Mouse (Mus musculus): ENCODE measurements around the gene Stxbp6.
"Not testable (repeated sequence)": the region's sequence is repeated elsewhere in the genome, so short reads cannot be mapped to it uniquely, and the experiment has no call there.

Gene Stxbp6

DNA sequence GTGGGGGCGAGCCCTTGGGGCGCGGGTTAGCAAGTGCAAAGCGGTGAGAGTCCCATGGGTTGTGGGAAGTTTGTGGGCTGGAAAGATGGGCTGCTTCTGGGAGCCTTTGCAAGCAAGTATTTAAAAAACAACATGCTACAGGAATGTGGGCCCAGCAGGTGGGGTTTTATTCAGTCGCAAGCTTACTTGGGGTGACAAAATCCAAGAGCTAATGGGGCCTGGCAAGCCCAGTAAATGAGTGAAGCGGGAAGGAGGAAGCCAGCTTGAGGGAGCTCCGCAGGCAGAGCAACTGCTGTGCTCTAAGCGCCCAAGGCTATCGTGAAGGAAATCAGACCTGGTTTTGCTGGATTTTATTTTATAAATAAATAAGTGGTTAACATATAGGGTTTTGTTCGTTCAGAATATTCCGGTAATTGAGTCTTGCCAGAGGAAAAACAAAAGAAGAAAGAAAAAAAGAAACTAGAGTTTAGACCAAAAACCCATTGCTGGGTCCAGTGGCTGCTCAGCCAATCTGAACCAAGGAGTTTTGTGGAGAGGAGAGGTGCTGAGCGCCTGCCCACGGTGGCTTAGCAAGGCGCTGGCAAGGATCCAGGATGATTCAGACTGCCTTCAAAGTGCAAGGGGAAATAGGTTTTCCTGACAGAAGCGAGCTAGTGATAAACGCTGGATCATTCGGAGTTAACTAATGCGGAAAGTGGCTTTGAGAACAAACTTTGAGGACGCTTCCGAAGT is at the start of gene Stxbp6:
TSS of gene Stxbp6 (minus strand) at position 99 of the 732 bp plus-strand sequence.
- DNase-seq = no peak

DNA sequence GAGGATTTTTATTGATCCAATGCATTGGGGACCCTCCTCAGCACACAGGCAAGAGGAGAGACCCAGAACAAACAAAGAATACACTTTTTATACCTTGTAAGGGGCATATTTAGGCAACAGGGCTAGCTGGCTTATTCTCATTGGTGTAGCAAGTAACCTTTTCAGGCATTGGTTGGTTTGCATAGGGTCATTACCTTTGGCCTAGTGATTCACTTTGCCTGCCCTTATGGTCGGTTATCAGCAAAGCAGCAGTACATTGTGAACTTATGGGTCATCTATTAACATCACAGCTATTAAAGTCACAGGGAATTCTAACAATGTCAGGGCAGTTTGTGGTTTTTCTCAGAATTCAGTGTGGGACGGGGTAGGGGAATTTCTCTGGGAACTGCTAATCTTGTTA is 28.4 kb upstream of the Stxbp6 start:
- DNase-seq = not testable (repeated sequence)

DNA sequence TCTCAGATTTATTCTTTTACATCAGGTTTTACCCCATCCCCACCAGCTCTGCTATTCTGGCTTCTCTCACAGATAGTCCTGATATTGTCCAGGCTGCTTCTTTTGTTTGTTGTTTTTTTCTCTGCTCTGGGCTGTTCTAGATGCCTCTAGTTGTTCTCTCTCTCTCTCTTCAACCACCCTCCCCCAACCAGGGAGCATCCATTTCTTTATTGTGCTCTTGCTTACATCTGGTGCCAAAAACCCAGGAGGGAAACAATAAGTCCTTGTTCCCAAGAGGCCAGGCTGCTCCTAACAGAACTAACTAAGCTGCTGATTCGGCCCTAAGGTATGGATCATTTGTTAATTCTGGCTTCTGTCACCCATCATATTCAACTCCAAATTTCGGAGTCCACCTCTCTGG is 19.2 kb upstream of the Stxbp6 start:
- no peak for DNase-seq

DNA sequence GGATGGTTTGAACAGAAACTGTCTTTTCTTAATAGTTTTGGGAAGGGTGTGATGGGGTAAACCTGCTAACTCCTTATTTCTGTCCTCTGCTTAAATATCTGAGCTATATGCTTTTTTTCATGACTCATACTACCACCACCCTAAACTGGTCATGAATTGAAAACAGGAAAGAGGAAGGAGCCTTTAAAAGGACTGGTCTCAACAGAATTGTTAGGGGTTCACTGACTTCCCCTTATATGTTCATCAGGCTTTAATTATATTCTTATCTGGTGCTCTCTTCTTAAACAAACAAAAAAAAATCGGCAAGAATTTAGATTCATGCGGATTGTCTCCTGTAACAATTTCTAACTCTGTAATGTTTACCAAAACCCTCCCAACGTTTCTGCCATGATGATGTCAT is 17.9 kb upstream of the Stxbp6 start:
- no peak for DNase-seq

DNA sequence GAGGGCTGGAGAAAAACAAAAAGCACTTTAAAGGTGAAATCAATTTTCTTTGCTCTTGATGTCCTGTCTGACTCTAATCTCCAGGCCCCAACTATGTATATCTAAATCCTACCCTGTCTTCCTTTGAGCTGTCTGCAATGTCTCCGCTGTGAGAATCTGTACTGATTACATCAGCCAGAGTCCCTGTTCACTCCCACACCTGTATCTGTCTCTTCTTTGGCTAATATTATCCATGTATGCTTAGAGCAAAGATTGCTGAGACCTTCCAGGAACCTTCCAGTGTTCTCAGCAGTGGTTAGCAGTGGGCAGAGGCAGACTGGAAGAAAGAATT is 8.6 kb upstream of the Stxbp6 start:
- no peak for DNase-seq

DNA sequence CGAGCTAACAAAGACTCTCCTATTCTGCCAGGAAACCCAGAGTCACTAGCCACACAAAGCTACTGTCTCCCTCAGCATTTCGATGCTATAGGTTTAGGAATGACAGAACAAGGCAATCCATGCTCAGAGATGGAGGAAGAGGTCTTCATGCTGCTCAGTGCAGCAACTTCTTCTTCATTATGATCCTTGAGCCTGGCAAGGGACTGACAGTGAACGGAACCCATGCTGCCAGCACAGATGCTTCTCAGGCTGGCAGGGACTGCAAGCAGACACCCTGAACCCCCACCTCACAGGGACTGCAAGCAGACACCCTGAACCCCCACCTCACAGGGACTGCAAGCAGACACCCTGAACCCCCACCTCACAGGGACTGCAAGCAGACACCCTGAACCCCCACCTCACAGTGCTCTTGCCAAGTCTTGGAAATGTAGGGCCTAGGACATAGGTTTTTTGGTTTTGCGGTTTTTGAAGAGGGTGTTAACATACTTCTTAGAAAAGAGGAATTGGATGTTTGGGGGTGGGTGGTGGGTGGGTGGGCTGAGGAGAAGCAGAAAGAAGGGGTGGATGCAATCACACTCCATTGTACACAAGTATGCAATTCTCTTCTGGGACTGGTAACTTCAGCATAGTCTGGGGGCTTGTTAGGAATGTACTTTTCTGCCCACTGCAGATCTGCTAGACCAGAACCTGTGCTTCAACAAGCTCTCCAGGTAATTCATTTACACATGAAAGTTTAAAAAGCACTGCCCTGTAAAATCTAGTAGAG is 8.1 kb upstream of the Stxbp6 start:
- no peak for DNase-seq

DNA sequence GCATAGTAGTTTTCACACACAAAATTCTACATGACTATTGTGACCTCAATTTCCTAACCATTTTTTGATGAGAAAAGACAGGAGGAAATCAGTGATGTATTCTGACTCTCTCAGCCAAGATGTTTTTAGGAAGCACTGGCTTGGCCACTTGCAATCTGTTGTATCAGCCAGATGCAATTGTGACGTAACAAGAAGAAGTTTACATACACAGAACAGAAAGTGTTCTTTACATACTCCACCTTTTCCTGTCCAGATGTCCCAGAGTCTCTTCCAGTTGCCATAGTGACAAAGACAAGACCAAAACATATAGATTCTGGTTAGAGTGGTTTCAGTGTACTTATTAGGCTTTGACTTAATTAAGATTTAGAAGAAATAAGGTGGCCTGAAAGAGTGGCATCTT is 7.1 kb upstream of the Stxbp6 start:
- DNase-seq = no peak

DNA sequence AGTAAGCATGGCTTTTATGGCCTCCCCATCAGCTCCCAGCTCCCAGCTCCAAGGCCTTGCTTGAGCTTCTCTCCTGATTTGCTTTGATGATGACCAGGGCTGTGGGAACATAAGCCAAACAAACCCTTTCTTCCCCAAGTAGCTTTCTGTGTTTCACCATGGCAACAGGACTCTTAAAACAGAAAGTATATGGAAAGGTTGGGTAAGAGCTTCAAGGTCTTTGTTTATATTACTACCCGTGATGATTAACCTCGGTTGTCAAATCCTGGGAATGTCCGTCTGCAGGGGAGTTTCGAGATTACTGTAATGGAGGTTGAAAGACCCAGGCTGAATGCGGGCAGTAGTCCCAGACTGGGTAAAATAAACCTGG is 6.2 kb upstream of the Stxbp6 start:
- DNase-seq = no peak

DNA sequence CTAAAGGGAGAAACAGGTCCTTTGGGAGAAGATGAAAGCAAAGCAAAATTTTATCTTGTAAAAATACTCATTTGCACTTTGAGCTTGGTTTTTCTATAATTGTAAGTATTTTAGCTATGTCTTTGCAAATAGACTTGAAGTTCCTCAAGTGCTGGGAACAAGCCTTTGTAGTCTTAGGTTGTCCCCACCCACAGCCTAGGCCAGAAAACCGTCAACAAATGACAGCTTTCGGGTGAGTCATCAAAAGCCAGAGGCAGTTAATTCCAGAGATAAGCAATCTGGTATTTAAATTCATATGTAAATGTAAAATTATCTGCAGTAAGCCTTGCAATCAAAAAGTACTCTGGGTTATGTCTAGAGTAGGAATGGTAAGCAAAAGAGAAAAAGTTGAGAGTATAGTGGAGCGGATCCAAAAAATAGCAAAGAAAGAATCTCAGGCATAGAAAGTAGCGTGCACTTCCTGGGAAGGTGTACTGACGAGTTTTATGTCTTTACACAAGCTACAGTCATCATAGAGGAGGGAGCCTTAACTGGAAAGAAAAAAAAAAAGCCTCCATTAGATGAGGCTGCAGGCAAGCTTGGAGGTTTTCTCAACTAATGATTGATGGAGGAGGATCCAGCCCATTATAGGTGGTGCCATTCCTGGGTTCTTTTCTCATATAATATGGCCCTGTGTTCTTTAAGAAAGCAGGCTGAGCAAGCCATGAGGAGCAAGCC is 5.7 kb upstream of the Stxbp6 start:
- DNase-seq = no peak

DNA sequence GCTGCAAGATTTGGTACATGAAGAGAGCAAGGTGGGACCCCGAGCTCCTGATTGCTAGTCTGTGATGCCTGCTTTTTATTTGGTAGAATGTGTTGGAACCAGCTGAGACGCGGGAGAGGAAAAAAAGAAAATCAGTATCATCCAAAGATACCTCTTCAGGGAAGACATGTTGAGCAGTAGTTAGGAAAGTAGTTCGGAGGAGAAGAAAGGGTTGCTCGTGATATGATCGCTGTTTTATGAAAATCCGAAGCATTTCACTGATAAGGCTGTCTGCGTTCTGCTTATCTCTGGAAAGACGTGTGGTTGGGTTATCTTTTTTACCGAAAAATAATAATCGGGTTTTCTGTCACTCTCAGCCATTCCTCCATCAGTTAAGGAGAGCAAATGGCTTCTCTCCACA is 1.1 kb upstream of the Stxbp6 start:
- no peak for DNase-seq

DNA sequence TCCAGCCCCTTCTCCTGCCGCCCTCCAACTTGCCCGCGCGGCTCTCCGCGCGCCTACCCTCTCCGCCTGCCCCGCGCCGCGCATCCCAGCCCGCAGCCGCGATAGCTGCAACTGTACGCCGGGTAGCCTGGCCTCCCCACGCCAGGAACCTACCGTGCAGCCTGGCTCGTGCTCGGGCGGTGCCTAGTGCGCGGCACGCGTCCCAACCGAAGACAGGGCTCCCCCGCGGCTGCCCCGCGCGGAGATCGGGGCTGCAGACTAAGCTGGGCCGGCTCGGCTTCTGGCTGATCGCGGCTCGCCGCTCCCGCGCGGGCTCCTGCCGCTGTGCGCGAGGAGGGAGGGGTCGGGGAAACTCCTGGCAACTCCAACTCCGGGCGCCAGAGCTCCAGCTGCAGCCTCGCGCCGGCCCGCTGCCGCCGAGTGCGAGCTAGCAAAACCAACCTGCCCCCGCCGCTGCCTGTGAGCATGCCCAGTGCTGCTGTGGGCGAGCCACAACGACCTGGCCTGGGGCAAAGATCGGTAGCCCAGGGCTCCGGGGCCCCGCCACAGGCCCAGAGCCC is 387 bp downstream of the Stxbp6 start:
- peak; percentile 20 for DNase-seq

DNA sequence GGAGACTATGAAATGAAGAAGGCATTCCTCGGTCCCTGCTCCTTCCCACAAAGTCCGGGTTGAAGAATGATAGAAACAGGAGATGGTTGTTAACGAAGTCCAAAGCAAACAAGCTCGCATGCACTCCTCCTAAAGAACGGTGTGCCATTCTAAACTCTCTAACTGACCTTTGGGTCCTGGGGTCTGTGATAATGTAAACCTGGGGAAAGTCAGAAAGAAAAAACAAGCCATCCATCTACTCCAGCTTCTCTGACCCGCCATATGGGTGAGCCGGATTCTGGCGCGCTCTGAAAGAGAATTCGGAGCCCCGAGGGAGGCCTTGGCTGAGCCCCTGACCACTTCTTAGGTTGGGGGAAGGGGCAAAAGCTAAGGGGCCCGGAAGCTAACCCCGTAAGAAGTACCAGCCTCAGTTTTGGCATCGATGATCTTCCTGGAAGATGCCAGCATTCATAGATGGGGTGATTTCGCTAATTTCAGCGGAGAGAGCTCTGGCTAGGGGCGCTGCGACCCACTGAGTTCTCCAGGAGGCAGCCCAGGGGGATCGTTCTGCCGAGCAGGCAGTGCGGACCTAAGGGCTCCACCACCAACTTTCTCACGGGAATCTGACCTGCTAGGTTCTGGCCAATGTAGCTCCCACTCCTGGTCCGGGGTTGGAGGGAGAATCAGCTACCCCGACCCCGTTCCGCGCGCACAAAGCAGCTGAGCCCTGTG is 1.0 kb downstream of the Stxbp6 start:
- DNase-seq = no peak

DNA sequence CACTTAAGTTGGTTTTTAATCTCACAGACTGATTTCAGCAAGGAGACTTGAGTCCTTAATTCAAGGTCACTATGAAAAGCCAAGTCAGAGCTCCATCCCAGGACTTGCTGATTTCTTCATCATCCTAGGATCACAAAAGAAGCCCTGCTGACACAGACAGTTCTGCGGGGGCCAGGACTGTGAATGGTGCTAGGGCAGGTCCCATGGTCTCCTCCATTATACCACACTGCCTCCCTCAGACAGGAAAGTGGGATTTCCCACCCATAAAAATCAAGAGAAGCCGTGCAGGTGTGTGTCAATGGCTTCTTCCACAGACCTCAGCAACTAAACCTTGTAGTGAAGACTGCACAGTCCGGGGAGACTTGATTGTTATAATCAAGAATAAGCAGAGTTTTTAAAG is 2.3 kb downstream of the Stxbp6 start:
- no peak for DNase-seq

DNA sequence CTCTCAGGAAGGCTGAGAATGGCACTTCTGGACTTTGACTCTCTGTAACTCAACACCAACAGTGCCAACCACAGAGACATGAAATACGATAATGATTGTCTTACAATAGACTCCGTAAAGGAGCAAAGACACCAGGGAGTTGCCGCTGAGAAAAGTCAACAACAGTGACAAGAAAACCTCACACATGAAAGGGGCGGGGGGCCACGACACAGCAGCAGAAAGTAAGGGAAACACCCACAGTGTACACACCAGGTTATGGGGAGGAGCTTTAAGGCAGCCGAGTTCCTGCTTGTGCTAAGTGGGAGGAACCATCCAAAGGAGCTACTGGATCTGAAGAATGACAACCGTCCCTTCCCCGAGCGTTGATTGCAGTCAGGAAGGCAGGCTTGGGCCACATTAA is 4.3 kb downstream of the Stxbp6 start:
- no peak for DNase-seq

DNA sequence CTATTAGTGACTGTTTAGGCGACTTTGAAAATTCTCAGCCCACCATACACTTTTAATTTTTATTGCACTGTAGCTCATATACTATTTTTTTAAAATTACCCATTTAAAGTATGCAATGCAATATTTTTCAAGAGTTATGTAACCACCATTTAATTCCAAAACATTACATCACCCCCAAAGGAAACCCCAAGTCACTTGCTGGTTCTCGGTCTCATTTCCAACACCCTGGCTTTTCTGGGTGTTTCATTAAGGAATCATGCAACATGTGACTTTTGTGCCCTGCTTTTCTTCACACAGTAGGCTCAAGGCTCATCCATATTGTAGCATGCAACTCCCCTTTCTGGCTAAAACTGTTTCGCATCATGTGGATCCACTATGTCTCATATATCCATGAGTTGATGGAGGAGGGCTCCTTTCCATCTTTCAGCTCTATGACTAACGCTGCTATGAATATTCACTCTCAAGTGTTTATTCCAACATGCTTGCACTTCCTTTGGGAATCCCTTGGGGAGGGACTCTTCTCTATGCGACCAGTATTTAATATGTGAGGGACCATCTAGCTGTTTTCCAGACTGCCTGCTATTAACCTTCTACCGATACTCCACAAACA is 6.3 kb downstream of the Stxbp6 start:
- no peak for DNase-seq

DNA sequence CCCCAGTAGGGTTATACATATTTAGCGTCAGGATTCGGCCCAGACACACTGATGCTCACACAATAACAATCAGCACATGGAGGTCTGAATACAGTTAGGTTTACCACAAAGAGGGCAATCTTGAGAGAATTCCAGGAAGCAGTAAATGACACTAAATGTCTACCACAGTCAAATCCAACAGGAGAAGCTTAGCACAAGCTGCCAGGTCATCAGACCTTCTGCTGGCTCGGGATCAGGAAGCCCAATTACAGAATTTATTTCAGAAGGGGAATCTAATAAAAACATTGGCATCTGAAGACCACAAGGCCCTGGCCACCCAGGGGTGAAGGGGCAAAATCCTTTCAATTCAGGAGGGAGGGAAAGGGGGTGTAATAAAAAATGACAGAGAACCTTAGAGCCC is 6.8 kb downstream of the Stxbp6 start:
- no peak for DNase-seq

DNA sequence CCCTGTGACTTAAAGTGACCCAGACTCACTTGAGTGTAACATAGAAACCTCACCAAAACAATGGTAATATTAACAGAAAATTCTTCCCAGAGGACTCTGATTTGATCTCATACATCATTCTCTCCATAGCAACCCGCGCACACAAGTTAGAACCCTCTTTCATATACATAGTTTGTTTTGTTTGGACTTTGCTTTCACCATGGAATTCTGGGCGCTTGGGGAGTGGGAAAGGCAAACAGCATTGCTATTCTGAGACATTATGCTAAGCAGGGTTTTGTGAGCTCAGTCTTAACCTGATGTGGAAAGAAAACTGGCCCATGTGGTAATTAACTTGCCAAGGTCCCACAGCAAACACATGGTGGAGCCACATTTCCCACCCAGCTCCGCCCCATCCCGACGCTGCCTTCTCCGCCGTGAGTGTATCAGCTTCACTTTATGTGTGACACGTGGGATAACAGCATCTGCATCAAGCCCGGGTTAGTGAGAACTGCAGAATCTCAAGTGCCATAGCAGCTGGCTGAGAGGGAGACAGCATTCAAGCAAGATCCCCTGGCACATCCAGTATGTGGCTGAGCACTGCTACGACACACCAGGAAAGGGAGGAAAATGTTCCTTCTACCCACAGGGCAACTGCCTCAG is 7.3 kb downstream of the Stxbp6 start:
- no peak for DNase-seq

DNA sequence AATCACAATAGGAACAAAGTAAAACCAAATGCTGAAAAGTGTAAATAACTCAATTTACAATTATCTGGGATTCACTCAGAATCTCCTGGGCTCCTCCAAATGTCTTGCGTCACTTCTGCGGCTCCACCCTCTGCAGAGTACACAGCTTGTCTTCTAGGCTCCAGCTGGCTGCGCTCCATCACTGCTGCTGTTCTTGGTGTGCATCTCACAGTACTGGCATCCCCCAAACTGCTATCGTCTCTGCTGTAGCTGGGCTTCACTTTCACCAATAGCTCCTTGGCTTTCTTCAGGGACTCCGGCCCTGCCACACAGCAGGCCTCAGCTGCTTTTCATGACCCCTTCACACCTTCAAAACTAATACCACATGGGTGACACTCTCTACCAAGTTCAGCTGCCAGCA is 10.9 kb downstream of the Stxbp6 start:
- no peak for DNase-seq

DNA sequence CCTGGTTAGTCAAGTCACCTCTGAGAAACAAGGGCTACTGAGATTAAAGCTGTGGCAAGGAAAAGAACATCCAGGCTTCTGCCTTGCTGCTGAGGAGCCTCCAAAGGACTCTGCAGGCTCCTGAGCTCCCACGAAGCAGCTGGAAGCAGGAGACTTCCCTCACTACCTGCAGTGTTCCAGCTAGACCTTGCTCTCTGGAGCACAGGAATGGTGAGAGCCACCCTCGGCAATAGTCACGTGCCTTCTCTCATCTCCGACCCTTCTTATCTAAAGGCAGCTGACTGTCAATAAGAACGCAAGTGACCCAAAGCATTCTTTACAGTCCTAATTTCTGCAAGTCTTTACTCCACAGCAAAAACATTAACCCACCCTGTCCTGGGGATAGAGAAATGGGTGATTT is 13.2 kb downstream of the Stxbp6 start:
- DNase-seq = no peak

DNA sequence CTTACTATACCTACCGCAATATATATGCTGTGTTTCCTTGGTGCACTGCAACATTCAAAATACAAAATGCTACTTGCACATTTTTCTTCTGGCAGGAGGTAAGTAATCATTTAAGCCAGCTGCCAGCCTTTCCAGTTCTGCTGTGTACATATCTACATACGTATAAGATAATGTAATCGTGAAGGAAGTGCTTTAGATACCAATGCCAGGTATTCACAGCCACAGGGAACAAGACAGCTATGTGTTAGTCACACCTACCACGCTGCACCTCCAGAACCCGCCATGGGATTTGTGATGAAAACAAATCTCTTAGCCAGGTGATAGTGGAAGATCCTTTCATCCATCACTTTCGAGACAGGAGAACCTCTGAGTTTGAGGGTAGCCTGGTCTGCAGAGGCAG is 13.7 kb downstream of the Stxbp6 start:
- DNase-seq = no peak

DNA sequence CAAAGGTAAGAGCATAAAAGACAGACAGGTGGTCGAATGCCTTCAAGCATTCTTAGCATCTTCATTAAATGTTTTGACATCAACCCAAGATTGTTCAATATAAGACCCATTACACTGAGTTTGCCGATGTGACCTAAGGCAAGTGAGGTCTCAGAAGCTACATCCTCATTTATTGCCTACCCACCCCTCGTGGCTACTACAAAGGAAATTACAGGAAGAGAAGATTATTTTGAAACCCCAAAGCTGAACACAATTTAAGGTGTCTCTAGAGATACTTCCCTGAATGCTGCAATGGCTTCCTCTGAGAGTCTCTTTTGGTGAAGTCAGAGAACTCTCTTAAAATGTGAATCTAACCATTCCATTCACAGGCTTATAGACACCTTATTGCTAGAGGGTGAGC is 16.5 kb downstream of the Stxbp6 start:
- no peak for DNase-seq

DNA sequence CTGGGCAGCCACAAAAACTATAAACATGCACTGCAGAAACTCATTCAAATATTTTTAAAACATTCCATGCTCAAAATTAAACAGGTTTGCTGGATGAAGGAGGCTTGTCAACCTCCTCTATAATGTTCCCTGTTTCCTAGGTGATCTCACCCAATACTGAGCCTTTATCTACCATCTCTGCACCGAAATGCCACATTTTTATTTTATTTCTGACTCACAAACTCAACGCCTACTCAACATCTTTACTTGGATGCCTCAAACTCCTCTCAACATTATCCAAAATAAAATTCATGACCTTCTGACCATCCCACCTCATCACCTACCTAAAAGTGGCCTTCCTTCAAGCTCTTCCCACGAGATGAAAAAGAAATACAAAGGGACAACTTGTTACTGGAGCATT is 18.1 kb downstream of the Stxbp6 start:
- DNase-seq = no peak

Data from cerebellum, adult 11-12 months (tissue).